Mouse (Mus musculus) spleen, embryonic (tissue): Measurements from ENCODE around the gene A530084C06Rik.

Experiments
- CTCF ChIA-PET: fragments of 350-600 bp; sonication (Branson Sonifier 250); formaldehyde crosslinking; loops from one replicate; lab custom pipeline; 2022; lab: Charles Lee

Gene A530084C06Rik

GRCm38 (mm10) chr13:31558521-31559418, at the start of gene A530084C06Rik:
TSS of gene A530084C06Rik (minus strand) at chr13:31559333.
- CTCF ChIA-PET = no interaction called here

GRCm38 (mm10) chr13:31603964-31604363, 44.8 kb upstream of the A530084C06Rik start:
- CTCF ChIA-PET = no interaction called here

- CTCF ChIA-PET = interaction anchor here (0.6 kb wide), 1 partner anchor 113 kb away, joined by 5 read pairs; no protein-coding TSS in a partner anchor
These were observed 40.4 kb upstream of the A530084C06Rik start for GRCm38 (mm10) chr13:31599576-31599975.

- CTCF ChIA-PET = no interaction called here
These were observed 28.2 kb upstream of the A530084C06Rik start for GRCm38 (mm10) chr13:31587341-31587740.

GRCm38 (mm10) chr13:31579866-31580265, 20.7 kb upstream of the A530084C06Rik start:
- CTCF ChIA-PET = no interaction called here

GRCm38 (mm10) chr13:31578389-31578788, 19.3 kb upstream of the A530084C06Rik start:
- CTCF ChIA-PET = no interaction called here

- CTCF ChIA-PET = no interaction called here
These were observed 18.4 kb upstream of the A530084C06Rik start for GRCm38 (mm10) chr13:31577576-31577975.

GRCm38 (mm10) chr13:31576696-31577095, 17.6 kb upstream of the A530084C06Rik start:
- CTCF ChIA-PET = no interaction called here

GRCm38 (mm10) chr13:31574627-31575026, 15.5 kb upstream of the A530084C06Rik start:
- CTCF ChIA-PET = no interaction called here

- CTCF ChIA-PET = no interaction called here
These were observed 13.8 kb upstream of the A530084C06Rik start for GRCm38 (mm10) chr13:31572806-31573508.

- CTCF ChIA-PET = no interaction called here
These were observed 8.6 kb upstream of the A530084C06Rik start for GRCm38 (mm10) chr13:31567617-31568294.

- CTCF ChIA-PET = no interaction called here
These were observed 8.0 kb upstream of the A530084C06Rik start for GRCm38 (mm10) chr13:31567099-31567498.

- CTCF ChIA-PET = no interaction called here
These were observed 5.3 kb upstream of the A530084C06Rik start for GRCm38 (mm10) chr13:31564394-31564793.

- CTCF ChIA-PET = no interaction called here
These were observed 449 bp upstream of the A530084C06Rik start for GRCm38 (mm10) chr13:31559419-31560144.

GRCm38 (mm10) chr13:31557768-31558520, 1.2 kb downstream of the A530084C06Rik start:
- CTCF ChIA-PET = no interaction called here

- CTCF ChIA-PET = no interaction called here
These were observed 2.0 kb downstream of the A530084C06Rik start for GRCm38 (mm10) chr13:31556964-31557767.

- CTCF ChIA-PET = no interaction called here
These were observed 3.3 kb downstream of the A530084C06Rik start, which contains the start of gene Foxq1 for GRCm38 (mm10) chr13:31555834-31556233. TSS of gene Foxq1 (plus strand) at chr13:31556134.

- CTCF ChIA-PET = no interaction called here
These were observed 11.5 kb downstream of the A530084C06Rik start for GRCm38 (mm10) chr13:31547610-31548009.

GRCm38 (mm10) chr13:31547204-31547603, 11.9 kb downstream of the A530084C06Rik start:
- CTCF ChIA-PET = no interaction called here

GRCm38 (mm10) chr13:31546784-31547183, 12.3 kb downstream of the A530084C06Rik start:
- CTCF ChIA-PET = no interaction called here
